ENCODE assay signal across 8 mouse cellular contexts in the genomic region with DNA sequence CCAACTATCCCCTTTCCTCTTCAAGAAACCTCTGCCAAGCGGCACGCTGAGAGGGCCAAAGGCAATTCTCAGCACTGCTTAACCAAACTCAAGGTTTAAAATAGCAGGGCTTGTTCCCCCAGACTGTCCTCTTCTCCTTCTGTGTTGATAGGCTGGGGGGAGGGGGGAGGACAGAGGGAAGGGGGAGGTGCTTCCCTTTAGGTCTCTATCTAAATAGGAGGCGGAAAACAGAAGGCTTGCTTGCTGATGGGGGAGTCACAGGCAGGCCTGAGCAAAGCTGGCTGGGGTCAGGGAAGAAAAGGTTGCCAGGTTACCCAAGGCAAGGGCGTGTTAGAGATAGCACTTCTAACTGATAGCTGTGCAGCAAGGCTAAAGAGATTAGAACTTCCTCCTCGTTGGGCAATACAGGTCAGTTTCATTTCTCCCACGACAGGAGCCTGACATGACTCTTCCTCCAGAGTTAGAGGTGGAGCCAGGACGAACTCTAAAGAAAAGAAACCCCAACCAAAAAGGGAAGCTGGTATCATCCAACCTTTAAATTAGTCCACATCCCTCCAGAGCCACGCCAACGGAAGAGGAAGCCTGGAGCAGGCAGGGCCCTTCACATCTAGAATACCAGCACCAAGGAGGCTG. TPM values are rescaled to one million over a fixed set of nuclear protein-coding genes. Genes with fewer than 3 reads are reported as not detected.
DNase-seq lines count a peak whose midpoint lies in the region; ATAC-seq and TF ChIP-seq lines count a peak whose summit lies in the region.

No protein-coding gene starts in this region.

- no peaks in the 10 kb centered on the region for H3K27me3 ChIP-seq in lung, embryonic 14.5 days (ENCODE audit: insufficient read depth, low read length)
- H3K27me3 ChIP-seq in intestine, embryonic 16.5 days (replicated peaks; ENCODE audit: control insufficient read depth, insufficient read depth, low read length), result no peaks in the 10 kb centered on the region
- H3K27me3 ChIP-seq in stomach, embryonic 14.5 days (ENCODE audit: control insufficient read depth, insufficient read depth, low read length), result no peaks in the 10 kb centered on the region
- no peaks in the 10 kb centered on the region for H3K27me3 ChIP-seq in midbrain, embryonic 16.5 days (ENCODE audit: control insufficient read depth, insufficient read depth, low read depth, low read length)

- H3K9ac ChIP-seq in lung, embryonic 14.5 days, result no peak overlapping the region
- no peak overlapping the region for H3K9ac ChIP-seq in intestine, embryonic 16.5 days (ENCODE audit: low read depth, low read length)
- no peak overlapping the region for H3K9ac ChIP-seq in stomach, embryonic 14.5 days (replicated peaks; ENCODE audit: low read depth, low read length)
- H3K9ac ChIP-seq in midbrain, embryonic 16.5 days (ENCODE audit: low read depth, low read length), result no peak overlapping the region

- peak; percentile 69; the same call in 1 of the 2 replicates for ATAC-seq in lung, embryonic 14.5 days (ENCODE audit: insufficient read depth)
- peak; percentile 82 for ATAC-seq in intestine, embryonic 16.5 days
- peak; percentile 74 for ATAC-seq in stomach, embryonic 14.5 days (ENCODE audit: insufficient number of reproducible peaks, insufficient read depth, low FRiP score, low read depth)
- ATAC-seq in midbrain, embryonic 16.5 days, result no peak

- peak overlapping the region; percentile 44; the same call in 1 of the 2 replicates for H3K27ac ChIP-seq in lung, embryonic 14.5 days (ENCODE audit: low read depth)
- H3K27ac ChIP-seq in intestine, embryonic 16.5 days (ENCODE audit: low read length), result 0 out of 2 replicates have a peak overlapping the region, but pooled peaks have one; percentile 9
- no peak overlapping the region; the same call in 1 of the 2 replicates for H3K27ac ChIP-seq in stomach, embryonic 14.5 days (ENCODE audit: low read length)
- H3K27ac ChIP-seq in midbrain, embryonic 16.5 days (ENCODE audit: low read length), result no peak overlapping the region

- WGBS in lung, embryonic 14.5 days, result 19% methylated on average over 9 of the region's 9 CpGs
- 31% methylated on average over 9 of the region's 9 CpGs for WGBS in intestine, embryonic 16.5 days
- WGBS in stomach, embryonic 14.5 days, result 32% methylated on average over 9 of the region's 9 CpGs
- 46% methylated on average over 9 of the region's 9 CpGs for WGBS in midbrain, embryonic 16.5 days

- no peak overlapping the region for H3K4me3 ChIP-seq in lung, embryonic 14.5 days (ENCODE audit: low read depth, low read length)
- H3K4me3 ChIP-seq in intestine, embryonic 16.5 days (ENCODE audit: low read length), result no peak overlapping the region
- no peak overlapping the region for H3K4me3 ChIP-seq in stomach, embryonic 14.5 days (ENCODE audit: low read depth, low read length)
- no peak overlapping the region for H3K4me3 ChIP-seq in midbrain, embryonic 16.5 days (ENCODE audit: low read depth, low read length)

- peak overlapping the region; percentile 23; the same call in 1 of the 2 replicates for H3K4me2 ChIP-seq in lung, embryonic 14.5 days
- no peak overlapping the region for H3K4me2 ChIP-seq in intestine, embryonic 16.5 days (ENCODE audit: low read depth, low read length)
- no peak overlapping the region for H3K4me2 ChIP-seq in stomach, embryonic 14.5 days (replicated peaks; ENCODE audit: low read depth, low read length)
- no peak overlapping the region for H3K4me2 ChIP-seq in midbrain, embryonic 16.5 days (ENCODE audit: low read length)

- peaks cover 16% of the 10 kb centered on the region for H3K4me1 ChIP-seq in lung, embryonic 14.5 days (ENCODE audit: insufficient read depth)
- peaks cover 37% of the 10 kb centered on the region for H3K4me1 ChIP-seq in intestine, embryonic 16.5 days (ENCODE audit: control insufficient read depth, insufficient read depth, low read length)
- peaks cover 14% of the 10 kb centered on the region; the same call in 1 of the 2 replicates for H3K4me1 ChIP-seq in stomach, embryonic 14.5 days (ENCODE audit: control insufficient read depth, insufficient read depth, low read length)
- H3K4me1 ChIP-seq in midbrain, embryonic 16.5 days (ENCODE audit: control insufficient read depth, insufficient read depth, low read length), result no peaks in the 10 kb centered on the region

- TF ChIP-seq CTCF in lung, embryonic 14.5 days (IDR thresholded peaks at IDR 0.05; ENCODE audit: low read depth), result no peak

- H3K9me3 ChIP-seq in lung, embryonic 14.5 days (ENCODE audit: low read depth, low read length), result no peaks in the 10 kb centered on the region
- H3K9me3 ChIP-seq in intestine, embryonic 16.5 days (ENCODE audit: control insufficient read depth, low read length), result no peaks in the 10 kb centered on the region
- H3K9me3 ChIP-seq in stomach, embryonic 14.5 days (ENCODE audit: control insufficient read depth, low read depth, low read length), result no peaks in the 10 kb centered on the region
- no peaks in the 10 kb centered on the region for H3K9me3 ChIP-seq in midbrain, embryonic 16.5 days (replicated peaks; ENCODE audit: control insufficient read depth, low read length, poor library complexity, severe bottlenecking)

- peak; percentile 44 for DNase-seq in lung, embryonic 14.5 days
- DNase-seq in lung, postnatal 10 days, result no peak
- DNase-seq in brain, adult 2 months (ENCODE audit: low read depth, low spot score), result peak; percentile 51
- no peak for DNase-seq in cerebellum, adult 18-20 months
- DNase-seq in natural killer cell, adult 2 months (ENCODE audit: low spot score in 2 of 2), result no peak

- H3K36me3 ChIP-seq in lung, embryonic 14.5 days (ENCODE audit: insufficient read depth), result peaks cover 7% of the 10 kb centered on the region; the same call in 1 of the 2 replicates
- peaks cover 3% of the 10 kb centered on the region; the same call in 1 of the 2 replicates for H3K36me3 ChIP-seq in intestine, embryonic 16.5 days (ENCODE audit: control insufficient read depth, insufficient read depth, low read length)
- peaks cover 3% of the 10 kb centered on the region; the same call in 1 of the 2 replicates for H3K36me3 ChIP-seq in stomach, embryonic 14.5 days (ENCODE audit: control insufficient read depth, insufficient read depth, low read length)
- no peaks in the 10 kb centered on the region for H3K36me3 ChIP-seq in midbrain, embryonic 16.5 days (ENCODE audit: control insufficient read depth, insufficient read depth, low read length)

RNA-seq across cellular contexts. Expression of gene Hk2, which starts 10.3 kb away (rescaled TPM):
- polyA plus RNA-seq in lung, embryonic 14.5 days (2014; fragmentation: Nextera tagmentation; extraction: Ambion mirVana), result 22.4 and 23.5 TPM in 2 replicates
- 14.7 and 18.0 TPM in 2 replicates for polyA plus RNA-seq in intestine, embryonic 16.5 days (2015; fragmentation: Nextera tagmentation; extraction: Ambion mirVana)
- polyA plus RNA-seq in stomach, embryonic 14.5 days (2014; fragmentation: Nextera tagmentation; extraction: Ambion mirVana), result 32.9 and 38.1 TPM in 2 replicates
- polyA plus RNA-seq in midbrain, embryonic 16.5 days (2015; fragmentation: Nextera tagmentation; extraction: Ambion mirVana), result 1.3 and 1.7 TPM in 2 replicates

RNA-seq across cellular contexts. Expression of gene Pole4, which starts 58.8 kb away (rescaled TPM):
- 116 and 119 TPM in 2 replicates for polyA plus RNA-seq in lung, embryonic 14.5 days (2014; fragmentation: Nextera tagmentation; extraction: Ambion mirVana)
- 80.1 and 82.6 TPM in 2 replicates for polyA plus RNA-seq in intestine, embryonic 16.5 days (2015; fragmentation: Nextera tagmentation; extraction: Ambion mirVana)
- polyA plus RNA-seq in stomach, embryonic 14.5 days (2014; fragmentation: Nextera tagmentation; extraction: Ambion mirVana), result 120 and 126 TPM in 2 replicates
- polyA plus RNA-seq in midbrain, embryonic 16.5 days (2015; fragmentation: Nextera tagmentation; extraction: Ambion mirVana), result 115 and 133 TPM in 2 replicates

Comparison
In these comparisons a context has a peak if more than half of its experiments do, and no peak if none do; other contexts are left out.
1. DNase-seq: peak in lung, embryonic 14.5 days (single experiment) and brain, adult 2 months (single experiment); none in lung, postnatal 10 days (single experiment), cerebellum, adult 18-20 months (0 of 2) and natural killer cell, adult 2 months (0 of 2).
2. H3K27ac ChIP-seq: peak in lung, embryonic 14.5 days (single experiment) and intestine, embryonic 16.5 days (single experiment); none in stomach, embryonic 14.5 days (single experiment) and midbrain, embryonic 16.5 days (single experiment).